Comparison of ENCODE assay signal across 9 mouse cellular contexts in genomic region chr11:22440521-22440920, GRCm38 (mm10).
DNase-seq lines count a peak whose midpoint lies in the region; ATAC-seq and TF ChIP-seq lines count a peak whose summit lies in the region.
"Had no signal": no experiment of that assay in that cellular context is flagged by ENCODE, and none has a peak within 500 bp of the region (broad histone marks: within the 10 kb centered on the region; RNA-seq: fewer than 3 reads in every experiment).

No protein-coding gene starts in this region.

- H3K9me3 ChIP-seq in hindbrain, embryonic 13.5 days, result no peaks in the 10 kb centered on the region
- no peaks in the 10 kb centered on the region for H3K9me3 ChIP-seq in hindbrain, embryonic 10.5 days
- H3K9me3 ChIP-seq in lung, postnatal 0 days (ENCODE audit: low read length), result no peaks in the 10 kb centered on the region
- H3K9me3 ChIP-seq: liver, embryonic 15.5 days had no signal

- H3K4me1 ChIP-seq in hindbrain, embryonic 13.5 days (replicated peaks), result 0 out of 2 replicates have a peak, but pooled peaks cover 6% of the 10 kb centered on the region
- no peaks in the 10 kb centered on the region for H3K4me1 ChIP-seq in hindbrain, embryonic 10.5 days (replicated peaks)
- 0 out of 2 replicates have a peak, but pooled peaks cover 10% of the 10 kb centered on the region for H3K4me1 ChIP-seq in lung, postnatal 0 days (ENCODE audit: insufficient read depth, low read depth, low read length)
- H3K4me1 ChIP-seq: liver, embryonic 15.5 days had no signal

- no peak for TF ChIP-seq CTCF in lung, postnatal 0 days (IDR thresholded peaks at IDR 0.05)

- H3K4me3 ChIP-seq in hindbrain, embryonic 13.5 days, result no peak overlapping the region
- H3K4me3 ChIP-seq in hindbrain, embryonic 10.5 days, result no peak overlapping the region
- no peak overlapping the region for H3K4me3 ChIP-seq in lung, postnatal 0 days (ENCODE audit: low read depth, low read length)
- H3K4me3 ChIP-seq: liver, embryonic 15.5 days had no signal

- TF ChIP-seq EP300 in lung, postnatal 0 days (IDR thresholded peaks at IDR 0.05), result no peak

- H3K36me3 ChIP-seq in hindbrain, embryonic 13.5 days, result no peaks in the 10 kb centered on the region
- no peaks in the 10 kb centered on the region for H3K36me3 ChIP-seq in hindbrain, embryonic 10.5 days
- H3K36me3 ChIP-seq in lung, postnatal 0 days (ENCODE audit: insufficient read depth, low read length), result no peaks in the 10 kb centered on the region
- H3K36me3 ChIP-seq: liver, embryonic 15.5 days had no signal

- H3K27me3 ChIP-seq in hindbrain, embryonic 13.5 days, result no peaks in the 10 kb centered on the region
- no peaks in the 10 kb centered on the region for H3K27me3 ChIP-seq in hindbrain, embryonic 10.5 days (ENCODE audit: insufficient read depth, poor library complexity, severe bottlenecking)
- H3K27me3 ChIP-seq in lung, postnatal 0 days (replicated peaks; ENCODE audit: insufficient read depth, low read length), result no peaks in the 10 kb centered on the region
- H3K27me3 ChIP-seq: liver, embryonic 15.5 days had no signal

- H3K4me2 ChIP-seq in hindbrain, embryonic 13.5 days, result no peak overlapping the region
- no peak overlapping the region for H3K4me2 ChIP-seq in lung, postnatal 0 days (replicated peaks; ENCODE audit: low read depth, low read length)
- H3K4me2 ChIP-seq: liver, embryonic 15.5 days had no signal

- no peak overlapping the region for H3K9ac ChIP-seq in hindbrain, embryonic 13.5 days
- no peak overlapping the region for H3K9ac ChIP-seq in lung, postnatal 0 days (replicated peaks; ENCODE audit: low read depth)
- H3K9ac ChIP-seq: liver, embryonic 15.5 days had no signal

- peak; percentile 65; the same call in 1 of the 2 replicates for ATAC-seq in hindbrain, embryonic 13.5 days (ENCODE audit: low FRiP score)
- ATAC-seq in lung, postnatal 0 days, result peak; percentile 39

- DNase-seq in hindbrain, embryonic 10.5 days (ENCODE audit: low spot score), result no peak
- peak; percentile 36 to 44 for DNase-seq in right cerebral cortex, postnatal 10 days (ENCODE audit: low spot score in 2 of 2)
- DNase-seq in right cerebral cortex, postnatal 14 days, result no peak
- DNase-seq in heart, adult 8-10 months (ENCODE audit: low spot score), result peak; percentile 41
- peak; percentile 54 for DNase-seq in lung, postnatal 0 days (ENCODE audit: low spot score)
- no peak for DNase-seq in thymus, postnatal 25 days
- no peak for DNase-seq in c-Kit-positive CD71-positive TER-119-positive erythroid progenitor cells, embryonic 14.5 days (ENCODE audit: low spot score)

- 76% methylated on average over 2 of the region's 2 CpGs for WGBS in hindbrain, embryonic 13.5 days
- WGBS in hindbrain, embryonic 10.5 days, result 88% methylated on average over 2 of the region's 2 CpGs
- 21% methylated on average over 2 of the region's 2 CpGs for WGBS in lung, postnatal 0 days

- no peak overlapping the region for H3K27ac ChIP-seq in hindbrain, embryonic 13.5 days
- H3K27ac ChIP-seq in hindbrain, embryonic 10.5 days, result no peak overlapping the region
- H3K27ac ChIP-seq in lung, postnatal 0 days (ENCODE audit: low read length), result no peak overlapping the region
- H3K27ac ChIP-seq: liver, embryonic 15.5 days had no signal

Comparison
In these comparisons a context has a peak if more than half of its experiments do, and no peak if none do; other contexts are left out.
1. DNase-seq: peak in right cerebral cortex, postnatal 10 days (2 of 2), heart, adult 8-10 months (single experiment) and lung, postnatal 0 days (single experiment); none in hindbrain, embryonic 10.5 days (single experiment), right cerebral cortex, postnatal 14 days (single experiment), thymus, postnatal 25 days (single experiment) and c-Kit-positive CD71-positive TER-119-positive erythroid progenitor cells, embryonic 14.5 days (single experiment).